Mouse (Mus musculus) T-helper 1 cell (primary cell): ENCODE measurements at regions not wholly inside any gene's neighbourhood (a gene's known extent, or its start where the extent isn't known, plus 50 kb on each side); places are given as distances from the start of the nearest gene placed in this dataset.

Experiments
- in situ Hi-C: fragments of 300-600 bp; cut with MboI, MseI; formaldehyde crosslinking; loops from one replicate; pipeline ENCODE4 v1.15.1; 2025; ENCODE audit warnings: high pct_unique_total_duplicates

DNA sequence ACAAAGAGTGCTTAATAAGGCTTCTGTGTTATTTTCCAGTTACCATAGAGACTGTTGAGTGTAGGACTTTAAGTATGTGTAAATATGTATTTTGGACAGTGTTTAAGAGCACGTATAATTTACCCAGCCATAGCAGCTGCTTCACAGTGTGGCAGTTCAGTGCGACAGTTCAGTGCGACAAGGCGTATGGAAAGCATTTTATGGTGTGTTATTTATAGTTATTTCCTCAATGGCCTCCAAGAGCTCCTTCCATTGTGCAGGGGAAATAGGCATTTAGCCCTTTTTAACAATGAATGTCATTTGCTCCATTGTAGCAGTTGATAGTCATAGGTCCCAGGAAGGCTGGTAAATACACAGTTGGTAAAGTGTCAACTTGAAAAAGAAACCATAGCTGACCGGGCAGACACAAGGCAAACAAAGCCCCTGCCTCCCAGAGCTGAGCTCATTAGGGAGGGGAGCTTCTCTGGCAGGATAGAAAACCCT is 275.1 kb upstream of the Dynlrb2 start:
- in situ Hi-C loops: no loop called here

DNA sequence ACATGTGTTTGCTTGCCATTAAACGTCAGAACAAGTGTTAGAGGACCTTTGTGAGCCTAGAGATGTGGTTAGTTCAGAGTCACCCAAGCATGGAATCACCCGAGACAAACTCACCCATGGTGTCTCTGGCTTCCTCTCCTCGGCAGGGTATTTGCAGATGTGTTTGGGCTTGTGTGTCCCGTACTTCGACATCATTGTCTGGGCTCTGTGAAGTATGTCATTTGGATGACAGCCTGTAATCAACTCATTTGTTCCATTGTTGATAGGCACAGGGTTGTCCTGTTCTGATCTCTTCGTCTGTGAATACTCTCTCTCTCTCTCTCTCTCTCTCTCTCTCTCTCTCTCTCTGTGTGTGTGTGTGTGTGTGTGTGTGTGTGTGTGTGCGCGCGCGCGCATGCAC is 277.8 kb upstream of the Dynlrb2 start:
- in situ Hi-C loops: no loop called here

DNA sequence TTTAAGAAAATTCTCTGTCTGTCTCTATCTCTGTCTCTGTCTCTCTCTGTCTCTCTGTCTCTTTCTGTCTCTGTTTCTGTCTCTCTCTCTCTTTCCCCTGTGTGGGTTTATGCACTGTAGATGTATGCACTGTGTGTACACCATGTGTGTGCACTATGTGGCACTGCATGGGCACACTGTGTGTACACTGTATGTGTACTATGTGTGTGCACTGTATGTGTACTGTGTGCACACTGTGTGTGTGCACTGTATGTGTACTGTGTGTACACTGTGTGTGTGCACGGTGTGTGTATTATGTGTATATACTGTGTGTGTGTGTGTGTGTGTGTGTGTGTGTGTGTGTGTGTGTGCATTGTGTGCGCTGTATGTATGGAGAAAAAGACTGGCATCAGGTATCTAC is 281.5 kb upstream of the Dynlrb2 start:
- in situ Hi-C loops: no loop called here

DNA sequence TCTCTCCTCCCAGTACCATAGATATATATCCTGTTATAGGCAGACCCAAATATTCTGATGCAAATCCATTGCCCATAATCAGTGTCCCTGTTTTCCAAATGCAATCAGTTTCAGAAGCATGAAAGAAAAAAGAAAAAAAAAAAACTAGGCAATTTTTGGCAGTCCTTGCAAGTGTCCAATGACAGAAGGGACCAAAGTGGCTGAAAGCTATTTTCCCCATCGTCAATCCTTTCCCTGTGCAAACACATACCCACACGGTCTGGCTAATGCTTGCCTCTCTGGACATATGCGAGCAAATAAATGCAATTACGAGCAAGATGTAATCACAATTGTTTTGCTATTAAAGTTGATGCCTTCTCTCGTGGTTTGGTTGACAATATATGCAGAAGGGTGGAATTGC is 288.9 kb upstream of the Dynlrb2 start:
- in situ Hi-C loops: no loop called here

DNA sequence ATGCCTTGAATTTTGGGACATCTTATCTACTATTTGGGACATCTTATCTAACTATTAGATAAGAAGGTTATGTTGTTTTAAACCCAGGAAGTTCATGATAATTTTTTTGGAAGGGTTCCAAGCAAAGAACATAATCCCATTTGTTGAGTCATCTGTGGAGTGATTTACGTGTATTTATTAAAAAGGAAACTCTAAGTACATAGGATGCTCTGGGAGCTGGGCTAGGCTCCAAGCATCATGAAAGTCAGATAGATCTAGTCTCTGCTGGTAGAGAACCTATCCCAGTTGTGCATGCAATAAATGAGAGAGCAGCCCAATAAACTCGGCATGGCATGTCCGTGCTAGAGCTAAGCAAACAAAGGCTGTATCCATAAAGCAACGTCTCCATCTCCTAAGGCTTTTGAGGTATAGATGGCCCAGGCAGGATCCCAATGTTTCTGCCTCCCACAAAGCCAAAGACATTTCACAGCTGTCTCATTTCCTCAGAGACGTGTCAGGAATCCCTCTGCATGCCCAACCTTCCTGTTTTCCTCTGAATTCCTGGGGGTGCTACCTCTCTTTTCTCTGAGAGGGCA is 289.4 kb upstream of the Dynlrb2 start:
- in situ Hi-C loops: no loop called here

DNA sequence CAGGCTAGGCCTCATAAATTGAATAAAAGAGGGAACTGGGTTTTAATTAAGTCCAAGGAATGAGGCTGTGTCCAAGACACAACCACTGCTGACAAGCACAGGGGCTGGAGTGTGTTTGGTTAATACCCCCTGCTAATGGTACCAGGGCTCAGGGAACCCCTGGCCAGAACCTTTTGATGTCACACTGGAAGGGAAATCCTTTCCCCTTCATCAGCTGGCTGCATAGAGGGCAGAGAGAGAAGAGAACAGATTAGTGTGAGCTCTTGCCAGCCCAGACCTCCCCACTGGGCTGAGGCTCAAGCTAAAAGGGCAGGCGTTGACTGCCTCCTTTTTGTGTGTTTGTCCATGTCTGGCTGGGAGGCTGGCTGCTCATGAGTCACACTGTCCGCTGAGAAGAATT is 301.1 kb upstream of the Dynlrb2 start:
- in situ Hi-C loops: no loop called here

DNA sequence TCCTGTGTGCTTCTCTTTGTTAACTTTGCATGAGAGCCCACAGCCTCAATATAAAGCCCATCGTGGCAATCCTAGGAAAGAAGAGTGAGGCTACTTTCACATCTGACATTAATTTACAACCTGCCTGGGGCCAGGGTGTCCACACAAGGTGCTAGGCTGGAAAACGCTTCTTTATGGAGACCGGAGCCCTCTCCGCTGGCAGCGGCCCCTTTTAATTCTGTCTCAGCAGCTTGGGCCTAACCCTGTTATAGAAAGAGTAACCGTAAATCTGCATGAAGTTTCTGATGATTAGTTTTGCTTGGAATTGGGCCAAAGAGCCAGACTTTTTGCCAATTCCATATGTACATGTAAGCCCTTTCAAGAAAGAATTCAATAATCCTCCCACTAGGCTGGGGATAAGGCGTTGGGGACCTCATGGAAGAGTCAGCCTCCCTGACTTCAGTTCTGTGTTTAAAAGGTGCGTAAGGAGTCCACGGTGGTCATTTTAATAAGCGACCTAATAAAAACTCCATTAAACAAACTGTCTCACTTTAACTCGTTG is 304.2 kb upstream of the Dynlrb2 start:
- in situ Hi-C loops: no loop called here

DNA sequence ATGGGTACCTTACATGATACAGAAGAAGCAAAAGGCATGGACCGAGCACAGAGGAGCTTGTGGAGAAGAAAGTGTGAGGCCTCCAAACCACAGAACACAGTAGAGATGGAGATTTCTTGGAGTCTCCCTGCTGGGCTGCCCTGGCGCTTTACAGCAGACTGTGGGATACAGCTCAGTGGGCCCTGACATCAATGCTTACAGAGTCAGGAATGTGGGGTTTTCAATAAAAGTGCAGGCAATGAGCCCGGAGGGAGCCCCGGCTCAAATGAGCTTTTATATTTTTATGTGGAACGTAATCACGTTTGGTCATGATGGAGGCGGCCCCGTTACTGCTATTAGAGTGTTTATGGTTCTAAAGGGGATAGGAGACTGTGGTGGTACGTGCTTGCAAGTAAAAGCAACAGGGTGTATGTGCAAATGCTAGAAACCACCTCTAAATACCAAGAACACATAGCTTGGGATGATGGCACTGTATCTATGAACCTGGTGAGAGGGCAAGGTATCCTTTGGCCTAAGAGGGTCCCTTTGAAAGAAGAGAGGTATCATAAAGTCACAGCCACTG is 308.1 kb upstream of the Dynlrb2 start:
- in situ Hi-C loops: no loop called here

DNA sequence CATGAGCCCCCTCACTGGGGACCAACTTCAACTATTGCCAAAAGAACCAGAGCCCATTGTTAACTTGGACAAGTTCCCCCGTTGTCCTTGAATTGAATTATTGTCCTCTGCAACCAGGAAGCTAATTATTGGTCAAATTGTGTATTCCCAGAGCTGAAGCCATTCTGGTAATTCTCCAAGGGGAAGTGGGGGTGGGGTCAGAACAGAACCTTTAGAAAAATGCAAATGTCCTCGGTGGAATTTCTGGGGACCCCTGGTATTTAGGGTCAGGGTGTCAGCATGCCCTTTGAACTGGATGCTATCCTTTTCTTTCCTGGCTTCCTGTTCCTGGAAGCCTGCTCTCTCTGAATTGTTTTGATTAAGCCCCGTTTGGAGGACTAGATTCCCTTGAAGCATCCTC is 312.7 kb upstream of the Dynlrb2 start:
- in situ Hi-C loops: no loop called here

DNA sequence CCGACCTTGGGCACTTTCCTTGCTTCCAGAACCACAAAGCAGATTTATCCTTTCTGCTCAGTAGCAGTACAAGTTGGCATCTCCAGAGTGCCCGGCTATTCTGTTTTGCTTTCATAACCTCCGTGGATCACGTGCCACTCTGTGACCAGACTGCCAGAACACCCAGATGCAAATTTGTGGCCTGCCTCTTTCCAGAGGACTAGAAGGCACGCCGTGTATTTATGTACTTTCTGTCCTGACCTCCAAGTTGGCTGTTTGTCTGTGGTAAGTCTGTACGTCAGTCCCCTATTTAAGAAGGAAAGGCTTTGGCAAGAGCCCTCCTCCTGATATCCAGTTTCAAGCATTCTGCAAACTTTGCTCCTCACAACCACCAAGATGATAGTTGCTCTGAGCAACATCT is 319.6 kb upstream of the Dynlrb2 start:
- in situ Hi-C loops: no loop called here

DNA sequence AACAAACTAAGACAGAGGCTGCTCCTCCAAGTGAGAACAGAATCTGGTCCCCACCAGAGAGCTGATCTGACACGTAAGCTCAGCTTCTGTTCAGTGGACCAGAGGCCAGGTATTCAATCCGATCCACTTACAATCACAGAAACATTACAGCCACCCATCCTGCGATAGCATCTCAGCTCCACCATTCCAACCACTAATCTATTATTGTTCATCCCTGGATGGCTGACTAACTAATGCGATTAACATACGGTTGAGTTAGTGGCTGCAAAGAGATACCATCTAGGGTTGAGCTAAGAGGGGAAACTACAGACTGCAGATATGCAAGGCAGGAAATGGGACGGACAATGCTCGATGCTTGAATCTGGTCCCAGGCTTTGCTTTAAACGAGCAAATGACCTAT is 320.5 kb upstream of the Dynlrb2 start:
- in situ Hi-C loops: no loop called here

DNA sequence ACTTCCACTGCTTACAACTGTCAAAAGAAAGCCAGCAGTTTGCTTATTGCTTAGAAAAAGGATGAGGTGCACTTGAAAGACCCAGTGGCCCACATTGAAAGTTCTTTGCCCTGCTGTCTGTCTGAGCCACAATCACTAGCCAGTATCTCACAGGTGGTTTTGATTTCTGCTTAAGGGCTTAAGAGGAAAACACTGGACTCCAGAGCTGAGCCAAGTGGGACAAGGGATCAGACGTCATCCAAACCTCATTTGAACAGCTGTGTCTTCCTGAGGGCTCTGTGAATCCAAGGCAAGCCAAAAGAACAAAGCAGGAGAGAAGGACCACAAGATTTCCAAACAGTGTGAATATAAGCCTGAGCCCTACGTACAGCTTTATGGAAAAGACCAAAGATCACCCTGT is 326.8 kb upstream of the Dynlrb2 start:
- in situ Hi-C loops: no loop called here

DNA sequence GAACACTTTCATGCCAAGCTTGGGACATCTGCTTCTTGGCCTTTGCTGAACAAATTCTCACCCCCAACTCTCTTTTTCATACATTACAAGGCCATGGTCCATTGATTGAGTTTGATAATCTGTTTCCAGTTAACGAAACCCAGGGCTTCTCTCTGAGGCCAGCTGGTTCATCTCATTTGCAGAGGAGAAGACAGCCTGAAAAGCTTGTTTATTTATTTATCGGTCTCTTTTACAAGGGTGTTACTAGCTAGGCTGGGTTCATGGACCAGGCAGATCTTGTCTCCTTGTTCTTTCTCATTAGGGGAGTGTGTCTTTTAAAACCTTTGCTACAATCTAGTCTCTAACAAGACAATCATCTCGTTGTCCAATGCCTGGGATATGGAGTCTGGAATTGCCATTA is 329.9 kb upstream of the Dynlrb2 start:
- in situ Hi-C loops: no loop called here

DNA sequence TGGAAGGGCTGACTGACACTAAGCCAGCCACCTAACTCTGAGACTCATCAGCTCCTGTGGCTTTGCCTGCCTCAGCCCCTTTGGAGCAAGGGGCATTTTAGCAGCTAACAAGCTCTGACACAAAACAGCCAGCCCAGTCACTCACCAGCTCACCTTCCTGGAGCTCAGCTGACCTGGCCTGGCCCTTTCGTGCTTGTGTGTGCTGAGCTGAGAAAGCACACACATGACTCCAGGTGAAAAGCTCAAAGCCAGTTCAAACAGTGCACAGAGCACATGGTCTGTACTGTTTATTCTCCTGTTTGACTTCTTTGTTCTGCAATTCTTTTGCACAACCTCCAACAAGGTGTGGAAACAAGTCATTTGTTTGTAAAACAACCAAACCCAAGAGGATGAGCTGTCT is 330.8 kb upstream of the Dynlrb2 start:
- in situ Hi-C loops: no loop called here

DNA sequence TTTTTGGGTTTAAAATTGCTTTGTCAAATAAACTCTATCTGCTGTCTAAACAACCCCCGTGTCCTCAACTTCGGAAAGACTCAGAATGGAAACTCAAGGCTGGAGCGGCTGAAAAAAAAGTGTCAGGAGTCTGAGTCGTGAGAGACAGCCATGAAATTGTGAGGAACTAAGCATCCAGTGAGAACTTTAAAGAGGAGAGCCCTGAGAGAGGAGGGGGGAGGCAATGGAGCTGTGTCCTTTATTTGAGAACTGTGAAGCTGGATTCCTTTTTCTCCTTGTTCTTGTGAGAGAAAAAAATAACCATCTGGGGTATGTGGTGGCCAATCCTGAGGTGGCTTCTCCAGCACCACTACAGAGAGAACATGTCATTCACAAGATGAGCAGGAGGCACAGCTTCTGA is 336.9 kb upstream of the Dynlrb2 start:
- in situ Hi-C loops: no loop called here

DNA sequence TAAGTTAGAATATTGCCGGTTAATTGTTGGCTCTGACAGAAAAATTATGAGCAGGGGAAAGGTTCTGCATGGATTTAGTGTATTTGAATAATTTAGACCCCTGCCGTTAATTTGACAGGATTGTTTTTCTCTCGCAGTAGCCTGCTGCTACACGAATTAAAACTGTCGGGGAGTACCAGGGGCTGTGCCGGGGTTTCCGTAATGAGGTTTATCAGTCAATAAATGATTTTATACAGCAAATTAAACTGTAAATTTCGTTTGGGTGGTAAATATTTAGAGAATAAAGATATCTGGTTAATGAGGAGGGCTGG is 339.8 kb upstream of the Dynlrb2 start:
- in situ Hi-C loops: no loop called here

DNA sequence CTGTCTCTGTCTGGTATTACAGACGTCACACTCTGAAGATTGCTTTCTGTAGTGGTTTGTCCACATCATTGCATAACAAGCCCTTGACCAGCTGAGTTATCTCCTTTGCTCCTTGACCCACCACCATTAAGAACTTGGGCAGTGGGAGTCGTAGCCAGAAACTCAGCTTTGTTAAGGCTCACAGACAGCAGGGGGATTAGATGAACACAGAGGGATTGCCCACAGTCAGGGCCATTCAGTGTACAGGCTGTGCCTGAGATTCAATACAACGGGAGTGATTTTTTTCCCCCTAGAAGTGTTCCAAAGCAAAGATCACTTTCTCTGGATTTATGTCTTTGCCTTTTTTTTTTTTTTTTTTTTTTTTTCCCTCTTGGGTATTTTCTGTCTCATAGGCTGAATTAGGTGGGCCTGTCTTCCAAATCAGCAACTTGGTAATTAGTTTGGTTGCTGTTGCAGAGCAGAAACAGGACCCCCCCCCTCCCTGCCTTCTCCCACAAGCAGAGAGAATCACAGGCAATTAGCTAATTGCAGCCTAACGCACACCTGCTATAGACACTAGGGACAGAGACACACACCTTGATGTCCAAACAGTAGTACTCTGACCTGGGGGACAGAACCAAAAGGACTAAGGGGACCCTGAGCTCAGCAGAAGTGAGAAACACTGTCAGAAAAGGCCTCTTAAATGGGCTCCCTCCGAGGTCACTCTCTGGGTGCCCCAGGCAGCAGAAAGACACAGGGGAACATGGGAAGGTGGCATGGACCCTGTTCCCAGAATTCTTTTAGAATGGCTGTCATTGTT is 340.4 kb upstream of the Dynlrb2 start:
- in situ Hi-C loops: no loop called here

DNA sequence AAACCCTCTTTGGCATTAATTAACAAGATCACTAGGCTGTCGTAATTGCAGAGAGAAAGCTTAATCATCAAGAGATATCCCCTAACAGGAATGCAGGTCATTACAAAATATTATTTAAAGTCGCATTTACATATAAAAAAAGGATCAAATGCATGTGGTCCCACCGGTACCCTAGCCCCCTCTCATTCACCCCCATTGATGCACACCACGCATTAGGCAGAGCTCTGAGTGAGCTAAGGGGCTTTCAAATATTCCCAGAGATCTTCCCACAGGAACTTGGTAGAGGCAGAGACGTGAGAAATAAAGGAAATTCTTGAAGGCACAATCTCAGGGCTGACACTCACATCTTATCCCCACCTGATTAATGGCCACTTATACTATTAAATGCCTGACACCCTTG is 343.8 kb upstream of the Dynlrb2 start:
- in situ Hi-C loops: no loop called here

DNA sequence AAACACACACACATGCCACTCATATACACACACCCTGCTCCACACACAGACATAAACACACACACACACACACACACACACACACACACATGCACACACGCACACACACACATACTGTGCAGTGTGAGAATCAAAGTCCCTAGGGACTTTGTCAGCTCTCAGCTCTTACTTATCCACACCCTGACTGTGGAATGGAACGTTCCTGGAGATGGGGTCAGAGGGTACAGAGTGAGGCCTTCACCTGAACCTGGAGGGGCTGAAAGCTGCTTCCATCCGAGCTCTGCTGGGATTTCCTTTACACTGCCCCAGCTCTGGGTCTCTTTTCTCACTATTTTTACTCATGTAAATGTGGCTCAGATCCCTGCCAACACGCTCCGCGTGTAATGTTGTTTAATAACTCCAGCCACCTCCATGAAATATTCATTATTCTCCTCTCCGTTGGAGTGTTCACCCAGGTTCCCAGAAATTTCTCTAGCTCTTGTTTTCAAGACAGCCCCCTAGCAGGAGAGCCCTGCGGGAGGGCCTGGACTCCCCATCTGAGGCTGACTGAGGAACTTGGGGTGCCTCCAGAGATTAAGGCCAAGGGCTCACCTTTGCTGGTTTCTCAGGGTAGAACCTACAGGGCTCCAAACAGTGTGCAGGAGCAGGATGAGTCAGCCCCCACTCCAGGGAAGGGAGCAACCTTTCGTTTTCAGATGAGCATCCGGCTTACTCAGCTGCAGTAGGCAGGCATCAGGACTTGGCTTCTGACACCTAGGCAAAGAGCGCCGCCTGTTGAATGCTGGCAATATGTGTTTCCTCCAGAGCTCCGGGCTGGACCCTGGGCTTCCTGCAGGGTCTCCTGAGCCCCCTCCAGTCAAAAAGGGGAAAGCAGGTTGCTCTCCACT is 360.8 kb upstream of the Dynlrb2 start:
- in situ Hi-C loops: loop anchor here (10.0 kb wide), 1 partner anchor 1059 kb away; no protein-coding TSS in a partner anchor

DNA sequence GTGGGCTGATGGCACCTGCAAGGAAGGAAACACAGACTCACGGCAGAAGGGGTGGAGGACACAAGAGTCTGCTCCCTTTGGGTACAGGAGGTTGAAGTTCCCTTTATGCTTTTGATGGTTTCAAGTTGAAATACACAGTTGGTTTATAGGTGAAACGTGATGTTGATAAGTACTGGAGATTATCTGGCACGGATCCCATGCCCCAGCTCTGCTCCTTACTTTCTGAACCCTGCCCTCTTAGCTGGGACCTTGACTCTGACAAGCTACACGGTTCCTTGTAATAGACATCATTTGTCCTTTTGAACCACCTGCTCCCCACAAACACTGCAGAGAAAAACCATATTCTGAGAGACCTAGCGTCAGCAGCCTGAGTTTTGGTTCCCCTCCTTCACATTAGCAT is 363.4 kb upstream of the Dynlrb2 start:
- in situ Hi-C loops: loop anchor here (10.0 kb wide), 1 partner anchor 1057 kb away; no protein-coding TSS in a partner anchor

DNA sequence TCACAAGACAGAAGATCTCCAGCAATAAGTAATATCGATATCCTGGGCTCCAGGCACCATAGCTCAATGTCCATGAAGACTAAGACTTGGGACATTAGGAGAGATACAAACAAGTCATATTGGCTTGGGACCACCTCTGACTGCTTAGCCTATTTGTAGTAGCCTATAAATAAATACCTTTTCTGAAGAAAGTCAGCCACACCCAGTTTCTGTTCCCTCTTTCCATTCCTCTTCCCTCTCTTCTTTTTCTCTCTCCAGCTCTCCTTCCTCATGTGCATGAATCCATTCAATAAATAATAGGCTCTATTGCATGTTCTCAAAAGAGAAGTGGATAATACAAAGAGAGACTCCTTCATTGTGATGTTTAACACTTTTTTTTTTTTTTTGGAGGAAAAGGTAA is 364.8 kb upstream of the Dynlrb2 start:
- in situ Hi-C loops: loop anchor here (10.0 kb wide), 1 partner anchor 1055 kb away; no protein-coding TSS in a partner anchor

DNA sequence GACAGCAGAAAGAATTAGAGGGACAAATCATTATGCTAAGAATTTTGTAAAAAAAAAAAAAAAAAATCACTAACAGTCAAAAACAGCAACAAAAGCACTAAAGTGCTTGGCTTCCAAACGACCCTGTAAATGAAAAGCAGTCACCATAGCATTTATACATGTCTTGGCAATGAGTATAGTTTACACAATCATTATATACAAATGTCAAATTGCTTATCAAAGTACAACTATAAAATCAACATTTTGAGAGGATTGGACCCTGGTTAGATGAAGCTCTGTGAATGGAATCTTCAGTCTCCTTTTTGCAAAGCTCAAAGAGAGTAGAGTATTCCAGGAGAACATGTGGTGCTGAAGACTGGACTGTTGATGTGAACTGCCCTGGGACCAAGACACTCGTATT is 367.0 kb upstream of the Dynlrb2 start:
- in situ Hi-C loops: no loop called here
